Mouse (Mus musculus) neural tube, embryonic 14.5 days (tissue): ENCODE results near the gene Pitpna. TPM values are rescaled to one million over a fixed set of nuclear protein-coding genes. Genes with fewer than 3 reads are reported as not detected.

Experiments
- ATAC-seq: fragments of 200-750 bp; cut with Nextera tagmentation; 2 replicates; pipeline ENCODE4 v1.8.0; 2017; ENCODE audit warnings: low read depth, mild to moderate bottlenecking, moderate TSS enrichment, moderate library complexity
- H3K27ac ChIP-seq: fragments of 300-500 bp; sonication (generic); 2 replicates; pipeline ENCODE4 v1.5.1; 2014; ENCODE audit warnings: low read depth, mild to moderate bottlenecking, control low read depth, low read length, moderate library complexity, mixed read lengths
- H3K27me3 ChIP-seq: fragments of 300-500 bp; sonication (generic); 2 replicates; pipeline ENCODE4 v1.6.1; 2014; ENCODE audit warnings: low read length; ENCODE audit not compliant: control insufficient read depth, insufficient read depth
- H3K36me3 ChIP-seq: fragments of 300-500 bp; sonication (generic); 2 replicates; pipeline ENCODE4 v1.6.1; 2014; ENCODE audit warnings: low read length, mixed read lengths; ENCODE audit not compliant: control insufficient read depth, insufficient read depth
- H3K4me1 ChIP-seq: fragments of 300-500 bp; sonication (generic); 2 replicates; pipeline ENCODE4 v1.6.1; 2014; ENCODE audit warnings: low read length; ENCODE audit not compliant: control insufficient read depth, insufficient read depth
- H3K4me2 ChIP-seq: fragments of 300-500 bp; sonication (generic); 2 replicates; pipeline ENCODE4 v1.6.1; 2014; ENCODE audit warnings: mild to moderate bottlenecking, low read depth, low read length, control low read depth
- H3K4me3 ChIP-seq: fragments of 300-500 bp; sonication (generic); 2 replicates; pipeline ENCODE4 v1.5.1; 2014; ENCODE audit warnings: low read depth, low read length, control low read depth, mixed read lengths
- H3K9ac ChIP-seq: fragments of 300-500 bp; sonication (generic); replicated peaks from 2 replicates; pipeline ENCODE4 v1.6.1; 2014; ENCODE audit warnings: low read depth, mild to moderate bottlenecking, control low read depth, low read length, mixed read lengths
- H3K9me3 ChIP-seq: fragments of 300-500 bp; sonication (generic); 2 replicates; pipeline ENCODE4 v1.6.1; 2016; ENCODE audit warnings: low read length; ENCODE audit not compliant: control insufficient read depth
- WGBS: fragments of 180-500 bp; shearing (Covaris S2); extraction: QIAGEN DNeasy Blood & Tissue Kit; methylation state at CpG from one replicate; pipeline ENCODE4 v1.1.7; 2014; 5-methylcytosine and 5-hydroxymethylcytosine counted together
- polyA plus RNA-seq: library from polyadenylated mRNA; unstranded; fragments of >200 nt; fragmentation: Nextera tagmentation; extraction: Ambion mirVana; gene quantifications from 2 replicates; pipeline ENCODE4 v1.2.1, GENCODE M21; 2014

Gene Pitpna
- polyA plus RNA-seq, 1 experiment from 2014 or later = 128 TPM

GRCm38 (mm10) chr11:75568962-75569361 is 18.9 kb upstream of the Pitpna start:
- 95% methylated on average over 12 of the region's 12 CpGs for WGBS
- peaks cover 32% of the 10 kb centered on the region for H3K36me3 ChIP-seq
- H3K27ac ChIP-seq = no peak overlapping the region
- peaks cover 13% of the 10 kb centered on the region for H3K4me1 ChIP-seq
- no peak overlapping the region for H3K4me2 ChIP-seq
- H3K9me3 ChIP-seq = no peaks in the 10 kb centered on the region
- no peak for ATAC-seq
- no peak overlapping the region for H3K9ac ChIP-seq
- H3K4me3 ChIP-seq = no peak overlapping the region
- no peaks in the 10 kb centered on the region for H3K27me3 ChIP-seq

GRCm38 (mm10) chr11:75570375-75571125 is 17.3 kb upstream of the Pitpna start:
- peaks cover 13% of the 10 kb centered on the region for H3K4me1 ChIP-seq
- H3K27me3 ChIP-seq = no peaks in the 10 kb centered on the region
- H3K27ac ChIP-seq = no peak overlapping the region
- no peaks in the 10 kb centered on the region for H3K9me3 ChIP-seq
- 90% methylated on average over 17 of the region's 17 CpGs for WGBS
- H3K4me2 ChIP-seq = no peak overlapping the region
- H3K9ac ChIP-seq = no peak overlapping the region
- H3K36me3 ChIP-seq = peaks cover 30% of the 10 kb centered on the region
- no peak for ATAC-seq
- H3K4me3 ChIP-seq = no peak overlapping the region

GRCm38 (mm10) chr11:75571126-75571990 is 16.5 kb upstream of the Pitpna start:
- H3K4me1 ChIP-seq = peaks cover 13% of the 10 kb centered on the region
- peaks cover 23% of the 10 kb centered on the region for H3K36me3 ChIP-seq
- no peak for ATAC-seq
- WGBS = 73% methylated on average over 13 of the region's 14 CpGs
- H3K4me2 ChIP-seq = no peak overlapping the region
- H3K27ac ChIP-seq = no peak overlapping the region
- no peaks in the 10 kb centered on the region for H3K27me3 ChIP-seq
- H3K9me3 ChIP-seq = no peaks in the 10 kb centered on the region
- no peak overlapping the region for H3K9ac ChIP-seq
- no peak overlapping the region for H3K4me3 ChIP-seq

GRCm38 (mm10) chr11:75572301-75572791 is 15.6 kb upstream of the Pitpna start:
- 11% methylated on average over 10 of the region's 10 CpGs for WGBS
- peak overlapping the region; percentile 58 for H3K27ac ChIP-seq
- peaks cover 13% of the 10 kb centered on the region for H3K4me1 ChIP-seq
- no peak for ATAC-seq
- 0 out of 2 replicates have a peak overlapping the region, but pooled peaks have one; percentile 28 for H3K9ac ChIP-seq
- H3K9me3 ChIP-seq = no peaks in the 10 kb centered on the region
- no peak overlapping the region for H3K4me3 ChIP-seq
- H3K36me3 ChIP-seq = peaks cover 17% of the 10 kb centered on the region
- H3K4me2 ChIP-seq = peak overlapping the region; percentile 2; the same call in 1 of the 2 replicates
- no peaks in the 10 kb centered on the region for H3K27me3 ChIP-seq

- 8% methylated on average over 12 of the region's 12 CpGs for WGBS
- ATAC-seq = peak; percentile 88
- no peak overlapping the region for H3K4me2 ChIP-seq
Observed at GRCm38 (mm10) chr11:75572854-75573650, 14.8 kb upstream of the Pitpna start.

GRCm38 (mm10) chr11:75574378-75575123 is 13.3 kb upstream of the Pitpna start:
- H3K4me3 ChIP-seq = no peak overlapping the region
- H3K27ac ChIP-seq = no peak overlapping the region
- H3K4me1 ChIP-seq = peaks cover 13% of the 10 kb centered on the region
- no peak overlapping the region for H3K9ac ChIP-seq
- H3K27me3 ChIP-seq = no peaks in the 10 kb centered on the region
- H3K9me3 ChIP-seq = no peaks in the 10 kb centered on the region
- no peak for ATAC-seq
- no peak overlapping the region for H3K4me2 ChIP-seq
- WGBS = 80% methylated on average over 5 of the region's 5 CpGs
- no peaks in the 10 kb centered on the region for H3K36me3 ChIP-seq

More at GRCm38 (mm10) chr11:75572854-75573650, 14.8 kb upstream of the Pitpna start:
- Histone ChIP-seq H3K9ac (peak overlapping the region; percentile 29), H3K4me1 (peaks cover 13% of the 10 kb centered on the region), H3K4me3 (no peak overlapping the region), H3K27ac (peak overlapping the region; percentile 58), H3K9me3 (no peaks in the 10 kb centered on the region), H3K27me3 (no peaks in the 10 kb centered on the region), H3K36me3 (peaks cover 12% of the 10 kb centered on the region; the same call in 1 of the 2 replicates)

GRCm38 (mm10) chr11:75575560-75576123 is 12.3 kb upstream of the Pitpna start:
- ATAC-seq = no peak
- Histone ChIP-seq H3K4me1 (peaks cover 13% of the 10 kb centered on the region), H3K27ac (no peak overlapping the region), H3K4me2 (no peak overlapping the region), H3K27me3 (no peaks in the 10 kb centered on the region), H3K4me3 (no peak overlapping the region), H3K9ac (no peak overlapping the region), H3K36me3 (no peaks in the 10 kb centered on the region), H3K9me3 (no peaks in the 10 kb centered on the region)
- WGBS = 75% methylated on average over 9 of the region's 9 CpGs

- ATAC-seq = no peak
- Histone ChIP-seq H3K4me3 (no peak overlapping the region), H3K4me1 (peaks cover 1% of the 10 kb centered on the region; the same call in 1 of the 2 replicates), H3K9ac (no peak overlapping the region), H3K27ac (no peak overlapping the region), H3K27me3 (no peaks in the 10 kb centered on the region), H3K36me3 (no peaks in the 10 kb centered on the region), H3K4me2 (no peak overlapping the region), H3K9me3 (no peaks in the 10 kb centered on the region)
- WGBS = 82% methylated on average over 5 of the region's 5 CpGs
Observed at GRCm38 (mm10) chr11:75578609-75579008, 9.3 kb upstream of the Pitpna start.
